Mouse (Mus musculus) MEL (cell line): Measurements from ENCODE around the gene Urod. TPM values are rescaled to one million over a fixed set of nuclear protein-coding genes. Genes with fewer than 3 reads are reported as not detected.

Experiments
- DNase-seq: peaks from one replicate; pipeline ENCODE4 v3.0.0; 2011; ENCODE audit warnings: low read depth, low spot score
- H3K27ac ChIP-seq: 2 replicates; pipeline ENCODE4 v1.5.1; 2012; ENCODE audit warnings: low read depth, mild to moderate bottlenecking, control low read depth, low read length, moderate library complexity; ENCODE audit not compliant: control insufficient read depth
- H3K27me3 ChIP-seq, 2 experiments: fragments of 150-350 bp in 1 of 2; sonication (generic) in 1 of 2; 2 replicates each; pipeline ENCODE4 v1.6.1; 2012; ENCODE audit warnings: low read length in 2 of 2, mild to moderate bottlenecking in 2 of 2, improper control_type of control experiment in 1 of 2, moderate library complexity in 1 of 2; ENCODE audit not compliant: insufficient read depth in 2 of 2, control insufficient read depth in 1 of 2
- H3K36me3 ChIP-seq, 2 experiments: 2 replicates each; pipeline ENCODE4 v1.6.1; 2012 to 2014; ENCODE audit warnings: low read length in 2 of 2, improper control_type of control experiment in 1 of 2, inconsistent platforms in 1 of 2, mild to moderate bottlenecking in 1 of 2; ENCODE audit not compliant: insufficient read depth in 2 of 2, control insufficient read depth in 1 of 2
- H3K4me1 ChIP-seq, 2 experiments: fragments of 150-350 bp in 1 of 2; sonication (generic) in 1 of 2; 2 replicates each; pipeline ENCODE4 v1.6.1; 2012; ENCODE audit warnings: low read length in 2 of 2, improper control_type of control experiment in 1 of 2, mild to moderate bottlenecking in 1 of 2; ENCODE audit not compliant: insufficient read depth in 2 of 2, control insufficient read depth in 1 of 2
- H3K4me3 ChIP-seq, 2 experiments: fragments of 150-350 bp in 1 of 2; sonication (generic) in 1 of 2; 2 replicates each; pipeline ENCODE4 v1.5.1; 2012; ENCODE audit warnings: low read depth in 2 of 2, low read length in 2 of 2, mild to moderate bottlenecking in 2 of 2, moderate library complexity in 2 of 2, control low read depth in 1 of 2, improper control_type of control experiment in 1 of 2; ENCODE audit not compliant: control insufficient read depth in 1 of 2, insufficient read depth in 1 of 2
- H3K79me2 ChIP-seq: 2 replicates; pipeline ENCODE4 v1.6.1; 2012; ENCODE audit warnings: mild to moderate bottlenecking, low read length, moderate library complexity; ENCODE audit not compliant: control insufficient read depth, poor library complexity, insufficient read depth
- H3K9ac ChIP-seq: 2 replicates; pipeline ENCODE4 v1.6.1; 2012; ENCODE audit warnings: low read depth, mild to moderate bottlenecking, control low read depth, low read length, moderate library complexity; ENCODE audit not compliant: control insufficient read depth, poor library complexity, severe bottlenecking
- H3K9me3 ChIP-seq: fragments of 150-350 bp; sonication (generic); replicated peaks from 2 replicates; pipeline ENCODE4 v1.6.1; 2012; ENCODE audit warnings: mild to moderate bottlenecking, low read length, improper control_type of control experiment, moderate library complexity; ENCODE audit not compliant: insufficient read depth
- MYB ChIP-seq: IDR thresholded peaks from 2 replicates; pipeline ENCODE4 v1.6.1; 2011; ENCODE audit warnings: mild to moderate bottlenecking, low read depth, low read length, improper control_type of control experiment
- USF2 ChIP-seq, 2 experiments: IDR thresholded peaks; 2 replicates each; pipeline ENCODE4 v1.6.1; 2011 to 2012; ENCODE audit warnings: improper control_type of control experiment in 2 of 2, low read length in 2 of 2, borderline replicate concordance in 1 of 2, inconsistent platforms in 1 of 2, low read depth in 1 of 2, mild to moderate bottlenecking in 1 of 2; ENCODE audit not compliant: insufficient read depth in 1 of 2
- polyA plus RNA-seq, 2 experiments: library from polyadenylated mRNA; stranded (reverse) in 1 of 2; unstranded in 1 of 2; fragments of >175 nt in 1 of 2; fragments of >200 nt in 1 of 2; gene quantifications; 2 replicates each; pipeline versions ENCODE4 v1.2.1 to v1.2.4; 2012; ENCODE audit warnings: low replicate concordance in 2 of 2, low read depth in 1 of 2; ENCODE audit not compliant: insufficient read length in 2 of 2, insufficient read depth in 1 of 2, missing spikeins in 1 of 2
- total RNA-seq: library from RNA; depleted of rRNA; stranded (reverse); fragments of 300-350 nt; gene quantifications from 2 replicates; pipeline ENCODE4 v1.2.3, GENCODE M21; 2012; rRNA removed

Urod gene
- total and polyA plus RNA-seq, 3 experiments: 108 to 645 (median 132) TPM

DNA sequence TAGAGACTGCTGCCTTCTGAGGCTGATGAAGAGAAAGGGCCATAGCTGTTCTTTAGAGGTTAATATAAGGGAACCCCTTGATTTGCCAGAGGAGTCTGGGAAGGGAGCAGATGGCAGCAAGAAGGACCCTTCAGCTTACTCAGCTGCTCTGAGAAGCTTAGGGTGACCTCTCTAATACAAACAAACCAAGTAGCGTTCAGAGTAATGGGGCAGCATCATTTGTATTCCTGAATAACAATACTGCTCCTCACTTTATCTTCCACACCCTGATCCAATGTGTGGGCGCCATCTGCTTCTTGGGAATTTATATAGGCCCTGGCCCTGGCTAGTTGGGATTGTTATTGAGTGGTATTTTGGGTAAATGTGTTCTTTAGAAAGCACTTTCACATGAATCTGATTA is 51.5 kb downstream of the Urod start:
- no peak overlapping the region for H3K27ac ChIP-seq
- no peaks in the 10 kb centered on the region for H3K4me1 ChIP-seq
- TF ChIP-seq USF2 (IDR thresholded peaks at IDR 0.05; ENCODE audit: borderline replicate concordance in 1 of 2, insufficient read depth in 1 of 2, low read depth in 1 of 2, low read length in 2 of 2) (no peak), MYB (no peak)
- H3K36me3 ChIP-seq: no peaks in the 10 kb centered on the region
- DNase-seq: no peak
- no peaks in the 10 kb centered on the region for H3K9me3 ChIP-seq
- H3K9ac ChIP-seq: no peak overlapping the region
- no peak overlapping the region for H3K4me3 ChIP-seq
- peaks cover 18 to 55% of the 10 kb centered on the region in 2 experiments for H3K27me3 ChIP-seq
- no peaks in the 10 kb centered on the region for H3K79me2 ChIP-seq

Other genes with a start within 250 kb of the Urod start
- 46.4 and 49.3 TPM in 2 replicates for gene Toe1, start 186.8 kb downstream of the Urod start, total RNA-seq
- 10 to 100 TPM in 1 of 2 experiments, not detected in 1; 38.3 TPM for gene Toe1, start 186.8 kb downstream of the Urod start, polyA plus RNA-seq
- 0.75 and 0.81 TPM in 2 replicates for gene Mutyh, start 186.7 kb downstream of the Urod start, total RNA-seq
- 1 to 10 TPM in 1 of 2 experiments, not detected in 1; 2.5 TPM for gene Mutyh, start 186.7 kb downstream of the Urod start, polyA plus RNA-seq
- 0.10 TPM in 1 of 2 replicates, not detected in the other for gene Hpdl, start 172.7 kb downstream of the Urod start, total RNA-seq
- gene Hpdl, start 172.7 kb downstream of the Urod start, polyA plus RNA-seq: under 1 TPM in 1 of 2 experiments, not detected in 1; 0.14 TPM
- gene Zswim5, start 117.0 kb downstream of the Urod start, total RNA-seq: 0.03 TPM in 1 of 2 replicates, not detected in the other
- gene Zswim5, start 117.0 kb downstream of the Urod start, polyA plus RNA-seq: under 1 TPM in 1 of 2 experiments, not detected in 1; 0.03 TPM
- gene Hectd3, start 904 bp upstream of the Urod start, total RNA-seq: 9.8 TPM in 2 replicates
- 10 to 100 TPM in 1 of 2 experiments, not detected in 1; 19.1 TPM for gene Hectd3, start 904 bp upstream of the Urod start, polyA plus RNA-seq
- 75.4 and 79.3 TPM in 2 replicates for gene Eif2b3, start 25.0 kb upstream of the Urod start, total RNA-seq
- gene Eif2b3, start 25.0 kb upstream of the Urod start, polyA plus RNA-seq: 10 to 100 TPM in 1 of 2 experiments, not detected in 1; 77.5 TPM
- not detected in 2 replicates for gene Ptch2, start 101.7 kb upstream of the Urod start, total RNA-seq
- gene Ptch2, start 101.7 kb upstream of the Urod start, polyA plus RNA-seq: under 1 TPM in 1 of 2 experiments, not detected in 1; 0.33 TPM
- 12.1 and 13.6 TPM in 2 replicates for gene Btbd19, start 131.3 kb upstream of the Urod start, total RNA-seq
- gene Btbd19, start 131.3 kb upstream of the Urod start, polyA plus RNA-seq: 10 to 100 TPM in 1 of 2 experiments, not detected in 1; 22.6 TPM
- gene Tctex1d4, start 132.4 kb upstream of the Urod start, total RNA-seq: 0.31 and 0.62 TPM in 2 replicates
- 1 to 10 TPM in 1 of 2 experiments, not detected in 1; 1.3 TPM for gene Tctex1d4, start 132.4 kb upstream of the Urod start, polyA plus RNA-seq
- 4.1 and 5.3 TPM in 2 replicates for gene Plk3, start 139.6 kb upstream of the Urod start, total RNA-seq
- 10 to 100 TPM in 1 of 2 experiments, not detected in 1; 13.8 TPM for gene Plk3, start 139.6 kb upstream of the Urod start, polyA plus RNA-seq
- 4,560 and 5,186 TPM in 2 replicates for gene Rps8, start 161.8 kb upstream of the Urod start, total RNA-seq
- gene Rps8, start 161.8 kb upstream of the Urod start, polyA plus RNA-seq: 1,000 to 10,000 TPM; 1,132 to 1,156 TPM
- gene Kif2c, start 188.2 kb upstream of the Urod start, total RNA-seq: 32.6 and 36.7 TPM in 2 replicates
- gene Kif2c, start 188.2 kb upstream of the Urod start, polyA plus RNA-seq: 10 to 100 TPM in 1 of 2 experiments, not detected in 1; 45.1 TPM